Mouse (Mus musculus): ENCODE measurements around the gene Tle1. TPM values are rescaled to one million over a fixed set of nuclear protein-coding genes. Genes with fewer than 3 reads are reported as not detected.

The Tle1 gene
- polyA plus RNA-seq, 1 experiment from 2014 or later: 33.7 TPM

GRCm38 (mm10) chr4:72157931-72158371, 42.8 kb downstream of the Tle1 start:
- Histone ChIP-seq H3K9me3 (no peaks in the 10 kb centered on the region), H3K27me3 (replicated peaks; ENCODE audit: low read depth, poor library complexity, severe bottlenecking) (peaks cover 18% of the 10 kb centered on the region), H3K4me1 (peaks cover 27% of the 10 kb centered on the region), H3K27ac (replicated peaks) (no peak overlapping the region), H3K36me3 (replicated peaks) (peaks cover 82% of the 10 kb centered on the region), H3K4me3 (no peak overlapping the region)
- DNase-seq (ENCODE audit: low spot score): no peak
- 71% methylated on average over 10 of the region's 10 CpGs for WGBS

- H3K9me3 ChIP-seq: no peaks in the 10 kb centered on the region
- no peaks in the 10 kb centered on the region for H3K27me3 ChIP-seq (replicated peaks; ENCODE audit: low read depth, poor library complexity, severe bottlenecking)
- H3K4me3 ChIP-seq: no peak overlapping the region
- H3K27ac ChIP-seq (replicated peaks): no peak overlapping the region
- WGBS: 57% methylated on average over 4 of the region's 4 CpGs
- H3K4me1 ChIP-seq: peaks cover 22% of the 10 kb centered on the region
- peaks cover 37% of the 10 kb centered on the region for H3K36me3 ChIP-seq (replicated peaks)
- no peak for DNase-seq (ENCODE audit: low spot score)
Observed at GRCm38 (mm10) chr4:72150460-72151131, 50.1 kb downstream of the Tle1 start.

GRCm38 (mm10) chr4:72146003-72146402, 54.7 kb downstream of the Tle1 start:
- WGBS: 19% methylated on average over 2 of the region's 2 CpGs
- Histone ChIP-seq H3K4me1 (peaks cover 24% of the 10 kb centered on the region), H3K9me3 (no peaks in the 10 kb centered on the region), H3K27me3 (replicated peaks; ENCODE audit: low read depth, poor library complexity, severe bottlenecking) (no peaks in the 10 kb centered on the region), H3K4me3 (no peak overlapping the region), H3K36me3 (replicated peaks) (peaks cover 52% of the 10 kb centered on the region), H3K27ac (replicated peaks) (no peak overlapping the region)
- DNase-seq (ENCODE audit: low spot score): no peak

- no peaks in the 10 kb centered on the region for H3K27me3 ChIP-seq (replicated peaks; ENCODE audit: low read depth, poor library complexity, severe bottlenecking)
- peaks cover 24% of the 10 kb centered on the region for H3K4me1 ChIP-seq
- H3K4me3 ChIP-seq: no peak overlapping the region
- no peak overlapping the region for H3K27ac ChIP-seq (replicated peaks)
- peaks cover 63% of the 10 kb centered on the region for H3K36me3 ChIP-seq (replicated peaks)
- no peaks in the 10 kb centered on the region for H3K9me3 ChIP-seq
- no peak for DNase-seq (ENCODE audit: low spot score)
- WGBS: 84% methylated on average over 2 of the region's 2 CpGs
Observed at GRCm38 (mm10) chr4:72144541-72144940, 56.2 kb downstream of the Tle1 start.

GRCm38 (mm10) chr4:72140706-72141105, 60.0 kb downstream of the Tle1 start:
- Histone ChIP-seq H3K36me3 (replicated peaks) (peaks cover 92% of the 10 kb centered on the region), H3K4me3 (no peak overlapping the region), H3K9me3 (no peaks in the 10 kb centered on the region), H3K4me1 (peaks cover 3% of the 10 kb centered on the region; the same call in 1 of the 2 replicates), H3K27ac (replicated peaks) (no peak overlapping the region), H3K27me3 (replicated peaks; ENCODE audit: low read depth, poor library complexity, severe bottlenecking) (no peaks in the 10 kb centered on the region)
- DNase-seq (ENCODE audit: low spot score): no peak
- 82% methylated on average over 3 of the region's 3 CpGs for WGBS

GRCm38 (mm10) chr4:72139475-72140120, 61.1 kb downstream of the Tle1 start:
- no peaks in the 10 kb centered on the region for H3K9me3 ChIP-seq
- no peak overlapping the region for H3K4me3 ChIP-seq
- H3K27me3 ChIP-seq (replicated peaks; ENCODE audit: low read depth, poor library complexity, severe bottlenecking): no peaks in the 10 kb centered on the region
- H3K36me3 ChIP-seq (replicated peaks): peaks cover 93% of the 10 kb centered on the region
- no peaks in the 10 kb centered on the region for H3K4me1 ChIP-seq
- WGBS: 94% methylated on average over 11 of the region's 11 CpGs
- no peak overlapping the region for H3K27ac ChIP-seq (replicated peaks)
- DNase-seq (ENCODE audit: low spot score): no peak

- H3K27me3 ChIP-seq (replicated peaks; ENCODE audit: low read depth, poor library complexity, severe bottlenecking): no peaks in the 10 kb centered on the region
- H3K9me3 ChIP-seq: no peaks in the 10 kb centered on the region
- H3K36me3 ChIP-seq (replicated peaks): peaks cover 96% of the 10 kb centered on the region
- H3K27ac ChIP-seq (replicated peaks): no peak overlapping the region
- 95% methylated on average over 11 of the region's 11 CpGs for WGBS
- H3K4me3 ChIP-seq: no peak overlapping the region
- no peak for DNase-seq (ENCODE audit: low spot score)
- no peaks in the 10 kb centered on the region for H3K4me1 ChIP-seq
Observed at GRCm38 (mm10) chr4:72138264-72139080, 62.2 kb downstream of the Tle1 start.

- H3K4me3 ChIP-seq: no peak overlapping the region
- H3K36me3 ChIP-seq (replicated peaks): peaks cover 90% of the 10 kb centered on the region
- WGBS: 88% methylated on average over 3 of the region's 3 CpGs
Observed at GRCm38 (mm10) chr4:72132646-72133045, 68.1 kb downstream of the Tle1 start.

GRCm38 (mm10) chr4:72127596-72127995, 73.1 kb downstream of the Tle1 start:
- H3K27me3 ChIP-seq (replicated peaks; ENCODE audit: low read depth, poor library complexity, severe bottlenecking): no peaks in the 10 kb centered on the region
- WGBS: 77% methylated on average over 2 of the region's 2 CpGs
- H3K4me1 ChIP-seq: peaks cover 10% of the 10 kb centered on the region; the same call in 1 of the 2 replicates
- H3K4me3 ChIP-seq: no peak overlapping the region
- H3K36me3 ChIP-seq (replicated peaks): peaks cover 90% of the 10 kb centered on the region
- H3K9me3 ChIP-seq: no peaks in the 10 kb centered on the region
- H3K27ac ChIP-seq (replicated peaks): no peak overlapping the region
- no peak for DNase-seq (ENCODE audit: low spot score)

More at GRCm38 (mm10) chr4:72132646-72133045, 68.1 kb downstream of the Tle1 start:
- DNase-seq (ENCODE audit: low spot score): no peak
- no peak overlapping the region for H3K27ac ChIP-seq (replicated peaks)
- H3K9me3 ChIP-seq: no peaks in the 10 kb centered on the region
- H3K4me1 ChIP-seq: no peaks in the 10 kb centered on the region
- H3K27me3 ChIP-seq (replicated peaks; ENCODE audit: low read depth, poor library complexity, severe bottlenecking): no peaks in the 10 kb centered on the region

GRCm38 (mm10) chr4:72124790-72125189, 75.9 kb downstream of the Tle1 start:
- H3K36me3 ChIP-seq (replicated peaks): peaks cover 95% of the 10 kb centered on the region
- no peak overlapping the region for H3K4me3 ChIP-seq
- DNase-seq (ENCODE audit: low spot score): no peak
- H3K4me1 ChIP-seq: peaks cover 11% of the 10 kb centered on the region; the same call in 1 of the 2 replicates
- 88% methylated on average over 5 of the region's 5 CpGs for WGBS
- H3K27ac ChIP-seq (replicated peaks): no peak overlapping the region
- H3K9me3 ChIP-seq: no peaks in the 10 kb centered on the region
- no peaks in the 10 kb centered on the region for H3K27me3 ChIP-seq (replicated peaks; ENCODE audit: low read depth, poor library complexity, severe bottlenecking)

GRCm38 (mm10) chr4:72122837-72123236, 77.9 kb downstream of the Tle1 start:
- whole genome bisulfite sequencing: 17% methylated on average over 1 of the region's 1 CpGs
- no peak overlapping the region for H3K4me3 ChIP-seq
- no peak for DNase-seq (ENCODE audit: low spot score)
- H3K27ac ChIP-seq (replicated peaks): no peak overlapping the region
- no peaks in the 10 kb centered on the region for H3K27me3 ChIP-seq (replicated peaks; ENCODE audit: low read depth, poor library complexity, severe bottlenecking)
- no peaks in the 10 kb centered on the region for H3K9me3 ChIP-seq
- H3K36me3 ChIP-seq (replicated peaks): peaks cover 98% of the 10 kb centered on the region
- H3K4me1 ChIP-seq: peaks cover 11% of the 10 kb centered on the region; the same call in 1 of the 2 replicates

- 28% methylated on average over 2 of the region's 2 CpGs for WGBS
- Histone ChIP-seq H3K27ac (replicated peaks) (no peak overlapping the region), H3K27me3 (replicated peaks; ENCODE audit: low read depth, poor library complexity, severe bottlenecking) (no peaks in the 10 kb centered on the region), H3K9me3 (no peaks in the 10 kb centered on the region), H3K4me3 (no peak overlapping the region), H3K4me1 (peaks cover 11% of the 10 kb centered on the region; the same call in 1 of the 2 replicates), H3K36me3 (replicated peaks) (peaks cover 98% of the 10 kb centered on the region)
- DNase-seq (ENCODE audit: low spot score): no peak
Observed at GRCm38 (mm10) chr4:72122343-72122742, 78.4 kb downstream of the Tle1 start.
